Mouse (Mus musculus) stomach, postnatal 0 days (tissue): ENCODE measurements around the gene Mum1l1.
A peak's percentile ranks its signal among the peaks of the same experiment; 100 is the strongest.

Experiments used
- CTCF ChIP-seq: IDR thresholded peaks from 2 replicates; pipeline ENCODE4 v1.5.1; 2016; ENCODE audit warnings: antibody characterized with exemption, low read depth, mild to moderate bottlenecking, moderate library complexity
- EP300 ChIP-seq: optimal IDR thresholded peaks from 2 replicates; pipeline ENCODE3; 2016; ENCODE audit warnings: antibody characterized with exemption

GRCm38 (mm10) chrX:139247294-139247693 is 37.5 kb downstream of the Mum1l1 start:
- TF ChIP-seq CTCF (peak; percentile 56), EP300 (no peak)
